Mouse (Mus musculus): ENCODE data around the gene Chac1. TPM values are rescaled to one million over a fixed set of nuclear protein-coding genes. Genes with fewer than 3 reads are reported as not detected.
A peak's percentile ranks its signal among the peaks of the same experiment; 100 is the strongest.

The Chac1 gene
- total and polyA plus RNA-seq, 3 experiments = not detected

DNA sequence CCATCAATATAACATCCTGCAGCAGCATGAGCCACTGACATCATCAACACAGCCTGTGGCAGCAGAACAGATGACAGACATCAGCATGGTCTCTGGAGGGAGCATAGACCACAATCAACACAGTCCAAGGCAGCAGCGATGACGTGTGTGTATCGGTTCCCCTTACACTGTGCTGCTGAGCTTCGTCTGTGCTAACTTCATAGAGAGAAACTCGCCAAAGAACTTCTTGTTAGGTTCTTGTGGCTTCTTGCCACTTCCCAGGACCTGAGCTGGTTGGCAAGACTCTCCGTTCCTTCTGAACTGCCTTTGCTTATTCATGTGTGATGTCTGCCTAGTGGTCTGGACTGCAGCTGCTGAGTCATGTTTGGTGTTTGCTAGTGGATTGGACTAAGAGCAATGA, 7.2 kb downstream of the Chac1 start:
- Histone ChIP-seq H3K4me1 (ENCODE audit: insufficient read depth, low read depth, low read length) (peaks cover 39% of the 10 kb centered on the region), H3K36me3 (replicated peaks) (peaks cover 16% of the 10 kb centered on the region), H3K9me3 (replicated peaks) (peaks cover 9% of the 10 kb centered on the region), H3K27me3 (ENCODE audit: insufficient read depth, low read length) (peaks cover 14% of the 10 kb centered on the region), H3K4me3 (ENCODE audit: low read depth, low read length) (peak overlapping the region; percentile 51)
- peak; percentile 29 for ATAC-seq (ENCODE audit: extremely low read depth, insufficient number of reproducible peaks, low FRiP score, poor library complexity, severe bottlenecking)
- TF ChIP-seq GATA2 (IDR thresholded peaks at IDR 0.05; ENCODE audit: borderline replicate concordance, low read depth, low read length) (no peak), GATA1 (IDR thresholded peaks at IDR 0.05; ENCODE audit: borderline replicate concordance, low read length) (no peak), TAL1 (conservative IDR thresholded peaks at IDR 0.05; ENCODE audit: low read depth, low read length) (no peak), CTCF (IDR thresholded peaks at IDR 0.05; ENCODE audit: low read depth, low read length) (no peak), POLR2AphosphoS5 (IDR thresholded peaks at IDR 0.05; ENCODE audit: insufficient replicate concordance, low read depth, low read length) (no peak)
- no peak for DNase-seq (ENCODE audit: low spot score)

DNA sequence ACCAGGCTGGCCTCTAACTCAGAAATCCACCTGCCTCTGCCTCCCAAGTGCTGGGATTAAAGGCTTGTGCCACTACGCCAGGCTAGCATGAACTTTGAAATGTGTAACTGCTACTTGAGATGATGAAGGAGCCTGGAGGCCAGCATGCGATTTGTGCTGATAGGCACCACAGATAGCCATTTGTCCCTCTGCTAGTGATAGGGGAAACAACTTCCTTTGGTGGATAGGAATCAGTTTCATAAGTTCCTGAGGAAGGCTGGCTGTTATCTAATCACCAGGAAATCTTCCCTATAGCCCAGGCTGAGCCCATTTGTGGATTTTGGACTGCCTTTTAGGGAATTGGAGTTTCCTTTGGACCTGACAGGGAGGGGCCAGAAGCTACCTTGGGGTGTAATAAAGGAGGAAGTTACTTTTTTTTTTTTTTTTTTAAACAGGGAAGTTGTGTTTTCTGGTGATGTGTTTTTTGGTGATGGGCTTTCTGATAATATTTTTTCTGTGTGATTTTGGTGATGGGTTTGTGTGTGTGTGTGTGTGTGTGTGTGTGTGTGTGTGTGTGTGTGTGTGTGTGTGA, 8.8 kb downstream of the Chac1 start:
- peaks cover 7% of the 10 kb centered on the region; the same call in 1 of the 2 replicates for H3K27me3 ChIP-seq (ENCODE audit: insufficient read depth, low read length)
- TF ChIP-seq GATA2 (IDR thresholded peaks at IDR 0.05; ENCODE audit: borderline replicate concordance, low read depth, low read length) (no peak), POLR2AphosphoS5 (IDR thresholded peaks at IDR 0.05; ENCODE audit: insufficient replicate concordance, low read depth, low read length) (no peak), TAL1 (conservative IDR thresholded peaks at IDR 0.05; ENCODE audit: low read depth, low read length) (no peak), GATA1 (IDR thresholded peaks at IDR 0.05; ENCODE audit: borderline replicate concordance, low read length) (no peak), CTCF (IDR thresholded peaks at IDR 0.05; ENCODE audit: low read depth, low read length) (no peak)
- H3K9me3 ChIP-seq (replicated peaks) = peaks cover 9% of the 10 kb centered on the region
- H3K4me1 ChIP-seq (ENCODE audit: insufficient read depth, low read depth, low read length) = peaks cover 50% of the 10 kb centered on the region
- no peak for DNase-seq (ENCODE audit: low spot score)
- ATAC-seq (ENCODE audit: extremely low read depth, insufficient number of reproducible peaks, low FRiP score, poor library complexity, severe bottlenecking) = 0 out of 2 replicates have a peak, but pooled peaks have one; percentile 26
- H3K36me3 ChIP-seq (replicated peaks) = peaks cover 30% of the 10 kb centered on the region
- H3K4me3 ChIP-seq (ENCODE audit: low read depth, low read length) = no peak overlapping the region; the same call in 1 of the 2 replicates

DNA sequence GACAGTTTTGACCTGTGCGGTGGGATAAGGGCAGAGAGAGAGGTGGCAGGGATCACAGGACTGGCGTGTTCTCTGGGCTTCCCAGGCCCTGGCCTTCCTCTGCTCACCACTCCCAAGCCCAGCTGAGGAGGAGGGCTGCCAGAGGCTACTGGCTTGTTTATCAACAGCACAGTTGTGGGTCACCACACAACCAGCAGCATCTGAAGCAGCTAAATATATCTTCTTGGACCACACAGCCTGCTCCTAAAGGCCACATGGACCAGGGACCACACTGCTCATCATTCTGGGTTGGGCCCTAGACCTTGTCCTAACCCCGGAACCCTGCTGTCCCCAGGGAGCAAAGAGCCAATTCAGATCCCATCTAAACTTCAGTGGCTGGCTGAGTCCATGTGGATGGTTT, 13.9 kb downstream of the Chac1 start:
- Histone ChIP-seq H3K9me3 (replicated peaks) (peaks cover 9% of the 10 kb centered on the region), H3K27me3 (ENCODE audit: insufficient read depth, low read length) (no peaks in the 10 kb centered on the region), H3K4me3 (ENCODE audit: low read depth, low read length) (no peak overlapping the region), H3K36me3 (replicated peaks) (peaks cover 75% of the 10 kb centered on the region), H3K4me1 (ENCODE audit: insufficient read depth, low read depth, low read length) (peaks cover 30% of the 10 kb centered on the region)
- ATAC-seq (ENCODE audit: extremely low read depth, insufficient number of reproducible peaks, low FRiP score, poor library complexity, severe bottlenecking) = no peak
- TF ChIP-seq GATA2 (IDR thresholded peaks at IDR 0.05; ENCODE audit: borderline replicate concordance, low read depth, low read length) (no peak), GATA1 (IDR thresholded peaks at IDR 0.05; ENCODE audit: borderline replicate concordance, low read length) (no peak), POLR2AphosphoS5 (IDR thresholded peaks at IDR 0.05; ENCODE audit: insufficient replicate concordance, low read depth, low read length) (no peak), CTCF (IDR thresholded peaks at IDR 0.05; ENCODE audit: low read depth, low read length) (no peak), TAL1 (conservative IDR thresholded peaks at IDR 0.05; ENCODE audit: low read depth, low read length) (no peak)
- DNase-seq (ENCODE audit: low spot score) = no peak

DNA sequence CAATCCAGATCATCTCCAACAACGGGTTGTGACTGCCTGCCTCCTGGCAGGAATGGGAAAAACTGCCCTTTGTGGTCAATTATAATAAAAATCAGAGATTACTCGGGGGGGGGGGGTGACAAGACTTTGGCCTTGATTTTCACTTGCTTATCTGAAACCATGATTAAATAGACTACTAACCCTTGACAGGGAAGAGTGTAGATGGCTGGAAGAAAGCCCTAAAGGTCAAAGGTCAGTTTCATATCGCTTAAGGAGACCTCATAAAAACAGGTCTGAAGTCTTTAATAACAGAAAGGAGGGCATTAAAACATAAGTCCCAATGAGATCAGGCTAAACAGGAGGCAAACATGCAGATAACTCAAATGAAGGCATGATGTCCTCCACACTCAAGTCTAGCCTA, 16.3 kb downstream of the Chac1 start:
- H3K27me3 ChIP-seq (ENCODE audit: insufficient read depth, low read length) = no peaks in the 10 kb centered on the region
- ATAC-seq (ENCODE audit: extremely low read depth, insufficient number of reproducible peaks, low FRiP score, poor library complexity, severe bottlenecking) (no peak), DNase-seq (ENCODE audit: low spot score) (no peak)
- H3K9me3 ChIP-seq (replicated peaks) = no peaks in the 10 kb centered on the region
- no peak overlapping the region for H3K4me3 ChIP-seq (ENCODE audit: low read depth, low read length)
- H3K4me1 ChIP-seq (ENCODE audit: insufficient read depth, low read depth, low read length) = peaks cover 14% of the 10 kb centered on the region
- peaks cover 88% of the 10 kb centered on the region for H3K36me3 ChIP-seq (replicated peaks)
- no peak for TF ChIP-seq GATA1 (IDR thresholded peaks at IDR 0.05; ENCODE audit: borderline replicate concordance, low read length)
- no peak for TF ChIP-seq GATA2 (IDR thresholded peaks at IDR 0.05; ENCODE audit: borderline replicate concordance, low read depth, low read length)
- TF ChIP-seq TAL1 (conservative IDR thresholded peaks at IDR 0.05; ENCODE audit: low read depth, low read length) = no peak
- no peak for TF ChIP-seq POLR2AphosphoS5 (IDR thresholded peaks at IDR 0.05; ENCODE audit: insufficient replicate concordance, low read depth, low read length)
- no peak for TF ChIP-seq CTCF (IDR thresholded peaks at IDR 0.05; ENCODE audit: low read depth, low read length)

DNA sequence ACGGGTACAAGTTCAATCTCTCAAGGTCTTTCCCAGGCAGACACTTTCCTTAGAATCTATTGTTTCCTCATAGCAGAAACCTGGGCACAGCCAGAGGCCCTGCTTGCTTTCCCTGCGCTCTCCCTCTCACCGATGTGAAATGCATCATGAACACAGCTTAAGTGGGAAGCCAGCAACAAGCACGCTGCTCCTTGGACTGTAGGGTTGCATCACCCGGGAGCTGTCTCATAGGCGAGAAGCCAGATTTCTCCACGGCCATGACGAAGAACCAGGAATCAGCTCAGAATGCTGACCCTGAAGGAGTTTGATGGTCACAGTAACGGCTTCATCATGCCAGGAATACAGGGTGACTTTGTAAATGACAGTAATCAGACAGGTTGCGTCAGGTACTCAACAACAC, 19.1 kb downstream of the Chac1 start:
- Histone ChIP-seq H3K36me3 (replicated peaks) (peaks cover 90% of the 10 kb centered on the region), H3K4me1 (ENCODE audit: insufficient read depth, low read depth, low read length) (no peaks in the 10 kb centered on the region), H3K27me3 (ENCODE audit: insufficient read depth, low read length) (no peaks in the 10 kb centered on the region), H3K9me3 (replicated peaks) (no peaks in the 10 kb centered on the region), H3K4me3 (ENCODE audit: low read depth, low read length) (no peak overlapping the region)
- ATAC-seq (ENCODE audit: extremely low read depth, insufficient number of reproducible peaks, low FRiP score, poor library complexity, severe bottlenecking) (no peak), DNase-seq (ENCODE audit: low spot score) (no peak)
- no peak for TF ChIP-seq GATA2 (IDR thresholded peaks at IDR 0.05; ENCODE audit: borderline replicate concordance, low read depth, low read length)

DNA sequence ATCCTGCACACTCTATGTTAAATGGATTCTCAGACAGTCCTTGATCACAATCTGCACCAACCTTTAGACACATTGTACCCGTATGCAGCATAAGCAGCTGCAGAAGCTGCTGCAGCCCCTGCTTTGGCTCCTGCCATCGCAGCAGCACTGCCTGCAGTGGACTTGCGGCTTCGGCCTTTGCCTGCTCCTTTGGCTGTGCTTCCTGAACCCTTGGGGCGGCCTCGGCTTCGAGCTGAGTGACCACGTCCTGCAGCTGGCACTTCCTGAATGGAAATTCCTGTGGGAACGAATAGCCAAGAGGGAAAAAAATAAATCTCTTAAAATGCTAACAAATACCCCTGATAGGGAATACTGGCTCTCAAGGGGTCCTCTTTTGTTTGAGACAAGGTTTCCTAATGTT, 26.3 kb downstream of the Chac1 start:
- Histone ChIP-seq H3K4me3 (ENCODE audit: low read depth, low read length) (no peak overlapping the region), H3K36me3 (replicated peaks) (peaks cover 94% of the 10 kb centered on the region), H3K4me1 (ENCODE audit: insufficient read depth, low read depth, low read length) (no peaks in the 10 kb centered on the region), H3K9me3 (replicated peaks) (no peaks in the 10 kb centered on the region), H3K27me3 (ENCODE audit: insufficient read depth, low read length) (no peaks in the 10 kb centered on the region)
- TF ChIP-seq POLR2AphosphoS5 (IDR thresholded peaks at IDR 0.05; ENCODE audit: insufficient replicate concordance, low read depth, low read length) = no peak
- TF ChIP-seq GATA2 (IDR thresholded peaks at IDR 0.05; ENCODE audit: borderline replicate concordance, low read depth, low read length) = no peak
- TF ChIP-seq TAL1 (conservative IDR thresholded peaks at IDR 0.05; ENCODE audit: low read depth, low read length) = no peak
- TF ChIP-seq CTCF (IDR thresholded peaks at IDR 0.05; ENCODE audit: low read depth, low read length) = no peak
- no peak for TF ChIP-seq GATA1 (IDR thresholded peaks at IDR 0.05; ENCODE audit: borderline replicate concordance, low read length)
- DNase-seq (ENCODE audit: low spot score) = no peak
- ATAC-seq (ENCODE audit: extremely low read depth, insufficient number of reproducible peaks, low FRiP score, poor library complexity, severe bottlenecking) = no peak
